Mouse (Mus musculus): ENCODE results near the gene Sar1a. TPM values are rescaled to one million over a fixed set of nuclear protein-coding genes. Genes with fewer than 3 reads are reported as not detected.

Gene Sar1a
- polyA plus RNA-seq, 2 experiments, result 190 to 337 TPM

DNA sequence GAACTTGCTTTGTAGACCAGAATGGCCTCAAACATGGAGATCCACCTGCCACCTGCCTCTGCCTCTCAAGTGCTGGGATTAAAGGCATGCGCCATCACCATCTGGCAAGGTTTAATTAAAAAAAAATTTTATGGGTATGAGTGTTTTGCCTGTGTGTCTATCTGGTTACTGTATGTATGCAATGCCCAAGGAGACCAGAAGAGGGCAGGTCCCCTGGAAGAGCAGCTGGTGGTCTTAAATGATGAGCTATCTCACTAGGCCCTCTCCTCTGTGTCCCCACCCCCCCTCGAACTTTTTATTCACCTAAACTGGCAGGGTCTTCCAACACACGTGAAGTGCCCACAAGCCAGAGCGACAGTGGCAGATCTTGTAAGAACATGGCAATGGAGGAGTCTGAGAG lies 61.8 kb downstream of the Sar1a start:
- H3K27ac ChIP-seq (replicated peaks; ENCODE audit: low read depth, low read length), result no peak overlapping the region
- no peak overlapping the region for H3K4me3 ChIP-seq (replicated peaks; ENCODE audit: low read length)
- no peak overlapping the region for H3K9ac ChIP-seq (ENCODE audit: low read depth, low read length, severe bottlenecking)
- WGBS, result 78% methylated on average over 4 of the region's 4 CpGs
- no peak for TF ChIP-seq POLR2A (IDR thresholded peaks at IDR 0.05; ENCODE audit: borderline replicate concordance, extremely low read depth, insufficient read depth, insufficient read length)
- H3K9me3 ChIP-seq (ENCODE audit: control insufficient read depth, low read length), result no peaks in the 10 kb centered on the region; the same call in 1 of the 2 replicates
- no peak overlapping the region for H3K4me2 ChIP-seq (replicated peaks; ENCODE audit: low read depth, low read length, severe bottlenecking)
- H3K36me3 ChIP-seq (ENCODE audit: control insufficient read depth, insufficient read depth, low read length), result peaks cover 96% of the 10 kb centered on the region
- no peak for DNase-seq (ENCODE audit: low spot score)
- no peaks in the 10 kb centered on the region for H3K27me3 ChIP-seq (ENCODE audit: control insufficient read depth, insufficient read depth, low read length)
- ATAC-seq (ENCODE audit: low FRiP score, low read depth), result no peak
- H3K4me1 ChIP-seq (ENCODE audit: control insufficient read depth, insufficient read depth, low read length), result no peaks in the 10 kb centered on the region

DNA sequence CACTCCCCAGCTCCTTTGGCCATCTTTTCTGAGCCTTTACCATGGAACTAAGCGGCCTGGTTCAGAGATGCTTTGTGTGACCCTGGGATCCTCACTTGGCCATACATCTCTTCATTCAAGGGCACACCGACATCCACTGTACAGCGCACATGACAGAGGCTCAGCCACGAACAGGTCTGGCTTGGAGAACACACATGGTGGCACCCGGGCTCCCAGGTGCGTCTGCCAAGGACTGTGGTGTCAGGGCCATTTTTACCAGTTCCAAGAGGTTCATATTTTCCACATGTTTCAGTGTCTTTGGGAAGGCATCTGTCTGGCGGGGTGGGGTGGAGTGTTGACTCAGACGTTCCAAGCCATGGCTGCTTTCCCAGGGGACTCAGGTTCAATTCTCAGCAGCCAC lies 62.2 kb downstream of the Sar1a start:
- no peak for TF ChIP-seq POLR2A (IDR thresholded peaks at IDR 0.05; ENCODE audit: borderline replicate concordance, extremely low read depth, insufficient read depth, insufficient read length)
- Histone ChIP-seq H3K4me1 (ENCODE audit: control insufficient read depth, insufficient read depth, low read length) (no peaks in the 10 kb centered on the region), H3K9me3 (ENCODE audit: control insufficient read depth, low read length) (no peaks in the 10 kb centered on the region; the same call in 1 of the 2 replicates), H3K4me3 (replicated peaks; ENCODE audit: low read length) (no peak overlapping the region), H3K27ac (replicated peaks; ENCODE audit: low read depth, low read length) (no peak overlapping the region), H3K27me3 (ENCODE audit: control insufficient read depth, insufficient read depth, low read length) (no peaks in the 10 kb centered on the region), H3K9ac (ENCODE audit: low read depth, low read length, severe bottlenecking) (no peak overlapping the region), H3K4me2 (replicated peaks; ENCODE audit: low read depth, low read length, severe bottlenecking) (no peak overlapping the region), H3K36me3 (ENCODE audit: control insufficient read depth, insufficient read depth, low read length) (peaks cover 97% of the 10 kb centered on the region)
- WGBS, result 93% methylated on average over 8 of the region's 8 CpGs
- DNase-seq (ENCODE audit: low spot score) (no peak), ATAC-seq (ENCODE audit: low FRiP score, low read depth) (no peak)

Other genes starting within 250 kb of the Sar1a start
- gene Eif4ebp2, start 227.6 kb upstream of the Sar1a start, polyA plus RNA-seq (2012; rRNA removed), result 55.4 and 77.6 TPM in 2 replicates
- gene Eif4ebp2, start 227.6 kb upstream of the Sar1a start, polyA plus RNA-seq (2014; fragmentation: Nextera tagmentation; extraction: Ambion mirVana), result 42.7 and 50.4 TPM in 2 replicates
- gene Lrrc20, start 204.5 kb upstream of the Sar1a start, polyA plus RNA-seq (2012; rRNA removed), result 11.3 and 15.3 TPM in 2 replicates
- 10.2 and 10.4 TPM in 2 replicates for gene Lrrc20, start 204.5 kb upstream of the Sar1a start, polyA plus RNA-seq (2014; fragmentation: Nextera tagmentation; extraction: Ambion mirVana)
- gene Npffr1, start 84.8 kb upstream of the Sar1a start, polyA plus RNA-seq (2012; rRNA removed), result 0.06 and 0.10 TPM in 2 replicates
- 0.06 TPM in 2 replicates for gene Npffr1, start 84.8 kb upstream of the Sar1a start, polyA plus RNA-seq (2014; fragmentation: Nextera tagmentation; extraction: Ambion mirVana)
- gene Ppa1, start 31.7 kb upstream of the Sar1a start, polyA plus RNA-seq (2012; rRNA removed), result 90.3 and 119 TPM in 2 replicates
- 152 and 161 TPM in 2 replicates for gene Ppa1, start 31.7 kb upstream of the Sar1a start, polyA plus RNA-seq (2014; fragmentation: Nextera tagmentation; extraction: Ambion mirVana)
- gene Tysnd1, start 15.2 kb downstream of the Sar1a start, polyA plus RNA-seq (2012; rRNA removed), result 43.5 and 63.1 TPM in 2 replicates
- 38.0 and 39.2 TPM in 2 replicates for gene Tysnd1, start 15.2 kb downstream of the Sar1a start, polyA plus RNA-seq (2014; fragmentation: Nextera tagmentation; extraction: Ambion mirVana)
- 14.9 and 17.3 TPM in 2 replicates for gene Aifm2, start 35.0 kb downstream of the Sar1a start, polyA plus RNA-seq (2012; rRNA removed)
- 12.9 and 14.1 TPM in 2 replicates for gene Aifm2, start 35.0 kb downstream of the Sar1a start, polyA plus RNA-seq (2014; fragmentation: Nextera tagmentation; extraction: Ambion mirVana)
- gene H2afy2, start 103.8 kb downstream of the Sar1a start, polyA plus RNA-seq (2012; rRNA removed), result 87.8 and 90.3 TPM in 2 replicates
- 111 and 138 TPM in 2 replicates for gene H2afy2, start 103.8 kb downstream of the Sar1a start, polyA plus RNA-seq (2014; fragmentation: Nextera tagmentation; extraction: Ambion mirVana)

Data from limb, embryonic 14.5 days (tissue).